Mouse (Mus musculus) liver, embryonic 11.5 days (tissue): ENCODE data around the gene Zbtb48. TPM values are rescaled to one million over a fixed set of nuclear protein-coding genes. Genes with fewer than 3 reads are reported as not detected.

Experiments used
- ATAC-seq: fragments of 200-750 bp; cut with Nextera tagmentation; replicated peaks from 2 replicates; pipeline ENCODE4 v1.8.0; 2017; ENCODE audit warnings: moderate number of reproducible peaks, mild to moderate bottlenecking, moderate TSS enrichment, moderate library complexity; ENCODE audit not compliant: low FRiP score
- DNase-seq: peaks from one replicate; pipeline ENCODE4 v3.0.0-alpha.2; 2017; ENCODE audit warnings: low spot score
- H3K27ac ChIP-seq: fragments of 300-500 bp; sonication (generic); 2 replicates; pipeline ENCODE4 v1.5.1; 2014; ENCODE audit warnings: mild to moderate bottlenecking, low read depth, low read length, control low read depth
- H3K27me3 ChIP-seq: fragments of 300-500 bp; sonication (generic); replicated peaks from 2 replicates; pipeline ENCODE4 v1.6.1; 2014; ENCODE audit warnings: low read length, mixed read lengths; ENCODE audit not compliant: control insufficient read depth, insufficient read depth
- H3K36me3 ChIP-seq: fragments of 300-500 bp; sonication (generic); 2 replicates; pipeline ENCODE4 v1.6.1; 2014; ENCODE audit warnings: mild to moderate bottlenecking, low read length, moderate library complexity, mixed read lengths; ENCODE audit not compliant: control insufficient read depth, insufficient read depth
- H3K4me1 ChIP-seq: fragments of 300-500 bp; sonication (generic); replicated peaks from 2 replicates; pipeline ENCODE4 v1.6.1; 2014; ENCODE audit warnings: low read length, mixed read lengths; ENCODE audit not compliant: control insufficient read depth, insufficient read depth
- H3K4me2 ChIP-seq: fragments of 300-500 bp; sonication (generic); 2 replicates; pipeline ENCODE4 v1.6.1; 2014; ENCODE audit warnings: mild to moderate bottlenecking, control low read depth, moderate library complexity
- H3K4me3 ChIP-seq: fragments of 300-500 bp; sonication (generic); 2 replicates; pipeline ENCODE4 v1.5.1; 2014; ENCODE audit warnings: low read depth, low read length, control low read depth
- H3K9ac ChIP-seq: fragments of 300-500 bp; sonication (generic); 2 replicates; pipeline ENCODE4 v1.6.1; 2014; ENCODE audit warnings: low read depth, low read length, control low read depth
- H3K9me3 ChIP-seq: fragments of 300-500 bp; sonication (generic); 2 replicates; pipeline ENCODE4 v1.6.1; 2016; ENCODE audit warnings: low read length, inconsistent platforms, mixed read lengths; ENCODE audit not compliant: control insufficient read depth
- WGBS: fragments of 180-500 bp; shearing (Covaris S2); extraction: QIAGEN DNeasy Blood & Tissue Kit; methylation state at CpG from one replicate; pipeline ENCODE4 v1.1.7; 2014; 5-methylcytosine and 5-hydroxymethylcytosine counted together
- polyA plus RNA-seq: library from polyadenylated mRNA; unstranded; fragments of >200 nt; fragmentation: Nextera tagmentation; extraction: Ambion mirVana; gene quantifications from 2 replicates; pipeline ENCODE4 v1.2.1, GENCODE M21; 2014

The Zbtb48 gene
- polyA plus RNA-seq, 1 experiment from 2014 or later: 17.8 TPM

GRCm38 (mm10) chr4:152022506-152022905 lies 5.0 kb downstream of the Zbtb48 start:
- DNase-seq: no peak
- WGBS: 88% methylated on average over 8 of the region's 8 CpGs

GRCm38 (mm10) chr4:152021568-152022097 lies 5.8 kb downstream of the Zbtb48 start:
- no peak overlapping the region for H3K27ac ChIP-seq
- WGBS: 77% methylated on average over 12 of the region's 12 CpGs
- H3K4me3 ChIP-seq: no peak overlapping the region
- no peak overlapping the region for H3K9ac ChIP-seq
- no peak overlapping the region for H3K4me2 ChIP-seq
- ATAC-seq: no peak
- no peaks in the 10 kb centered on the region for H3K27me3 ChIP-seq
- H3K4me1 ChIP-seq: peaks cover 24% of the 10 kb centered on the region
- H3K9me3 ChIP-seq: no peaks in the 10 kb centered on the region
- no peak for DNase-seq
- peaks cover 44% of the 10 kb centered on the region for H3K36me3 ChIP-seq

More at GRCm38 (mm10) chr4:152022506-152022905, 5.0 kb downstream of the Zbtb48 start:
- peaks cover 28% of the 10 kb centered on the region for H3K4me1 ChIP-seq
- no peaks in the 10 kb centered on the region for H3K9me3 ChIP-seq
- H3K27me3 ChIP-seq: no peaks in the 10 kb centered on the region
- no peak overlapping the region for H3K9ac ChIP-seq
- H3K4me2 ChIP-seq: no peak overlapping the region
- ATAC-seq: no peak
- peaks cover 40% of the 10 kb centered on the region for H3K36me3 ChIP-seq
- no peak overlapping the region for H3K27ac ChIP-seq
- H3K4me3 ChIP-seq: no peak overlapping the region

GRCm38 (mm10) chr4:152020024-152020423 lies 7.4 kb downstream of the Zbtb48 start:
- DNase-seq (no peak), ATAC-seq (no peak)
- no peaks in the 10 kb centered on the region for H3K9me3 ChIP-seq
- no peaks in the 10 kb centered on the region for H3K27me3 ChIP-seq
- no peak overlapping the region for H3K4me3 ChIP-seq
- H3K4me1 ChIP-seq: peaks cover 9% of the 10 kb centered on the region
- H3K36me3 ChIP-seq: peaks cover 51% of the 10 kb centered on the region
- no peak overlapping the region for H3K27ac ChIP-seq
- 92% methylated on average over 21 of the region's 21 CpGs for WGBS
- no peak overlapping the region for H3K4me2 ChIP-seq
- no peak overlapping the region for H3K9ac ChIP-seq

GRCm38 (mm10) chr4:152019073-152019472 lies 8.4 kb downstream of the Zbtb48 start:
- Histone ChIP-seq H3K9me3 (no peaks in the 10 kb centered on the region), H3K4me2 (no peak overlapping the region), H3K4me1 (no peaks in the 10 kb centered on the region), H3K9ac (no peak overlapping the region), H3K27me3 (no peaks in the 10 kb centered on the region), H3K36me3 (peaks cover 55% of the 10 kb centered on the region), H3K4me3 (no peak overlapping the region), H3K27ac (no peak overlapping the region)
- ATAC-seq: no peak
- WGBS: 85% methylated on average over 6 of the region's 6 CpGs
- DNase-seq: no peak

- H3K9me3 ChIP-seq: no peaks in the 10 kb centered on the region
- peaks cover 23% of the 10 kb centered on the region for H3K4me1 ChIP-seq
- WGBS: 85% methylated on average over 12 of the region's 12 CpGs
- ATAC-seq (no peak), DNase-seq (no peak)
- H3K9ac ChIP-seq: no peak overlapping the region
- no peak overlapping the region for H3K4me2 ChIP-seq
- H3K27me3 ChIP-seq: no peaks in the 10 kb centered on the region
- peaks cover 33% of the 10 kb centered on the region for H3K36me3 ChIP-seq
- H3K27ac ChIP-seq: no peak overlapping the region
- H3K4me3 ChIP-seq: no peak overlapping the region
These were observed 14.2 kb downstream of the Zbtb48 start for GRCm38 (mm10) chr4:152013036-152013813.

- Histone ChIP-seq H3K4me2 (no peak overlapping the region; the same call in 1 of the 2 replicates), H3K9me3 (no peaks in the 10 kb centered on the region), H3K27ac (no peak overlapping the region), H3K9ac (no peak overlapping the region), H3K27me3 (peaks cover 4% of the 10 kb centered on the region), H3K4me1 (peaks cover 28% of the 10 kb centered on the region), H3K4me3 (no peak overlapping the region), H3K36me3 (peaks cover 31% of the 10 kb centered on the region)
- no peak for ATAC-seq
- WGBS: 93% methylated on average over 16 of the region's 16 CpGs
- no peak for DNase-seq
These were observed 15.4 kb downstream of the Zbtb48 start for GRCm38 (mm10) chr4:152012109-152012508.

- H3K4me1 ChIP-seq: peaks cover 28% of the 10 kb centered on the region
- H3K27ac ChIP-seq: peak overlapping the region; percentile 70
- H3K4me2 ChIP-seq: peak overlapping the region; percentile 100
- H3K27me3 ChIP-seq: peaks cover 4% of the 10 kb centered on the region
- peak overlapping the region; percentile 82 for H3K4me3 ChIP-seq
- H3K36me3 ChIP-seq: peaks cover 27% of the 10 kb centered on the region
- peak overlapping the region; percentile 84 for H3K9ac ChIP-seq
- H3K9me3 ChIP-seq: no peaks in the 10 kb centered on the region
- 67% methylated on average over 8 of the region's 8 CpGs for WGBS
- DNase-seq (no peak), ATAC-seq (no peak)
These were observed 16.2 kb downstream of the Zbtb48 start for GRCm38 (mm10) chr4:152011171-152011760.

GRCm38 (mm10) chr4:152010707-152011134 lies 16.8 kb downstream of the Zbtb48 start:
- Histone ChIP-seq H3K4me1 (peaks cover 28% of the 10 kb centered on the region), H3K36me3 (peaks cover 23% of the 10 kb centered on the region), H3K27me3 (peaks cover 4% of the 10 kb centered on the region), H3K27ac (peak overlapping the region; percentile 70), H3K4me3 (peak overlapping the region; percentile 82), H3K4me2 (peak overlapping the region; percentile 100), H3K9ac (peak overlapping the region; percentile 84), H3K9me3 (no peaks in the 10 kb centered on the region)
- ATAC-seq (no peak; the same call in 1 of the 2 replicates), DNase-seq (no peak)
- WGBS: 9% methylated on average over 13 of the region's 13 CpGs
